Mouse (Mus musculus) CH12.LX (cell line): ENCODE results near the gene Pigm.

Source experiments
- BHLHE40 ChIP-seq: IDR thresholded peaks from 2 replicates; pipeline ENCODE4 v1.6.1; 2011; ENCODE audit warnings: mild to moderate bottlenecking, low read depth, low read length, improper control_type of control experiment
- CTCF ChIP-seq, 2 experiments: IDR thresholded peaks in 1 of 2; conservative IDR thresholded peaks in 1 of 2; 2 replicates each; pipeline ENCODE4 v1.5.1; 2011 to 2012; ENCODE audit warnings: low read depth in 2 of 2, low read length in 2 of 2, improper control_type of control experiment in 1 of 2, inconsistent platforms in 1 of 2, mild to moderate bottlenecking in 1 of 2, moderate library complexity in 1 of 2
- EP300 ChIP-seq: IDR thresholded peaks from 2 replicates; pipeline ENCODE4 v1.6.1; 2011; ENCODE audit warnings: low read length, improper control_type of control experiment
- MAFK ChIP-seq: IDR thresholded peaks from 2 replicates; pipeline ENCODE4 v1.6.1; 2011; ENCODE audit warnings: low read length, improper control_type of control experiment; ENCODE audit not compliant: insufficient replicate concordance
- MAZ ChIP-seq: IDR thresholded peaks from 2 replicates; pipeline ENCODE4 v1.6.1; 2012; ENCODE audit warnings: low read depth, mild to moderate bottlenecking, inconsistent platforms, low read length, improper control_type of control experiment, moderate library complexity
- POLR2A ChIP-seq: IDR thresholded peaks from 2 replicates; pipeline ENCODE4 v1.6.1; 2011; ENCODE audit warnings: low read depth, mild to moderate bottlenecking, improper control_type of control experiment, low read length
- POLR2AphosphoS2 ChIP-seq: IDR thresholded peaks from 2 replicates; pipeline ENCODE4 v1.6.1; 2011; ENCODE audit warnings: low read depth, low read length, improper control_type of control experiment
- UBTF ChIP-seq: IDR thresholded peaks from 2 replicates; pipeline ENCODE4 v1.6.1; 2012; ENCODE audit warnings: low read depth, mild to moderate bottlenecking, inconsistent platforms, low read length, improper control_type of control experiment, moderate library complexity
- USF1 ChIP-seq: IDR thresholded peaks from 2 replicates; pipeline ENCODE4 v1.6.1; 2014; ENCODE audit warnings: low read depth, mild to moderate bottlenecking, inconsistent platforms, low read length, improper control_type of control experiment

DNA sequence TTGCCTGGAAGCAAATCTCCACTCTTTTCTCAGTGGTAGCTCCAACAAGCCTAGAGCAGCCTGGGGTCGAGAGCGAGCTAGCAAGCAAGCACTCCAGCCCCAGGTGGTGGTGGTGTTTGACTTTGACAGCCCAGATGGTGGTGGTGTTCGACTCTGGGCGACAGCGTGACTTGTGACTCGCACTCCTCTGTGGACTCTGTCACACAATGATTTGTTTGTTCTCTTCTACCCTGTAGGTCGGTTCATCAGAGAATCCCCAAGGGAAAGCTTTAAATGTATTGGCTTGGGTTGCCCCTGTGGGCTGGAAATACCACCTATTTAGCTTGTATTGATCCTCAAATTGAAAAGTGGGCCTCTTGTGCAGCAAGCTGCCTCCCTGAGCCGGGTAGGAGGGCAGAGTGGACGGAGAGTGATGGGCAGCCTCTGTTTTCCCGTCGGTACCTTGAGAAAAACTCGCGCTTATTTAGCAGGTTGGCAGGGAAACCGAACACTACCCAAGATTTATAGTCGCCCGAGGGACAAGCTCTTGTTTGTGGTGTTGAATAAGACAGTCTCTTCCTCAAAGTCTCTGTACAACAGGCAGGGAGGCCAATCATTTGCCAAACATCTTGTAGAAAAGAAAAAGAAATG lies 29.8 kb downstream of the Pigm start:
- TF ChIP-seq MAZ (no peak), USF1 (no peak), EP300 (no peak), UBTF (no peak), POLR2A (no peak), CTCF (conservative IDR thresholded peaks at IDR 0.05 in 1 of 2, IDR thresholded peaks at IDR 0.05 in 1 of 2; ENCODE audit: low read depth in 2 of 2, low read length in 2 of 2) (no peak), MAFK (no peak), BHLHE40 (no peak), POLR2AphosphoS2 (no peak)
